Mouse (Mus musculus) stomach, postnatal 0 days (tissue): ENCODE results near the gene Rnf220. TPM values are rescaled to one million over a fixed set of nuclear protein-coding genes. Genes with fewer than 3 reads are reported as not detected.

Experiments
- ATAC-seq: fragments of 200-750 bp; cut with Nextera tagmentation; 2 replicates; pipeline ENCODE4 v1.8.0; 2017; ENCODE audit not compliant: low FRiP score, low TSS enrichment
- DNase-seq: peaks from one replicate; pipeline ENCODE4 v3.0.0-alpha.2; 2016; ENCODE audit warnings: low spot score
- H3K27ac ChIP-seq: fragments of 300-500 bp; sonication (generic); replicated peaks from 2 replicates; pipeline ENCODE4 v1.5.1; 2014; ENCODE audit warnings: mild to moderate bottlenecking, control low read depth
- H3K27me3 ChIP-seq: fragments of 300-500 bp; sonication (generic); 2 replicates; pipeline ENCODE4 v1.6.1; 2014; ENCODE audit warnings: low read length; ENCODE audit not compliant: control insufficient read depth, insufficient read depth
- H3K36me3 ChIP-seq: fragments of 300-500 bp; sonication (generic); 2 replicates; pipeline ENCODE4 v1.6.1; 2014; ENCODE audit warnings: low read length, mixed read lengths; ENCODE audit not compliant: control insufficient read depth, insufficient read depth
- H3K4me1 ChIP-seq: fragments of 300-500 bp; sonication (generic); replicated peaks from 2 replicates; pipeline ENCODE4 v1.6.1; 2014; ENCODE audit warnings: antibody characterized with exemption; ENCODE audit not compliant: control insufficient read depth, insufficient read depth
- H3K4me2 ChIP-seq: fragments of 300-500 bp; sonication (generic); replicated peaks from 2 replicates; pipeline ENCODE4 v1.6.1; 2014; ENCODE audit warnings: low read depth, mild to moderate bottlenecking, control low read depth, moderate library complexity
- H3K4me3 ChIP-seq: fragments of 300-500 bp; sonication (generic); 2 replicates; pipeline ENCODE4 v1.5.1; 2014; ENCODE audit warnings: low read depth, low read length, control low read depth
- H3K9ac ChIP-seq: fragments of 300-500 bp; sonication (generic); 2 replicates; pipeline ENCODE4 v1.6.1; 2014; ENCODE audit warnings: mild to moderate bottlenecking, low read length, control low read depth, mixed read lengths
- H3K9me3 ChIP-seq: fragments of 300-500 bp; sonication (generic); 2 replicates; pipeline ENCODE4 v1.6.1; 2016; ENCODE audit warnings: low read length; ENCODE audit not compliant: control insufficient read depth
- CTCF ChIP-seq: IDR thresholded peaks from 2 replicates; pipeline ENCODE4 v1.5.1; 2016; ENCODE audit warnings: antibody characterized with exemption, low read depth, mild to moderate bottlenecking, moderate library complexity
- EP300 ChIP-seq: optimal IDR thresholded peaks from 2 replicates; pipeline ENCODE3; 2016; ENCODE audit warnings: antibody characterized with exemption
- WGBS: fragments of 180-500 bp; shearing (Covaris S2); extraction: QIAGEN DNeasy Blood & Tissue Kit; methylation state at CpG from one replicate; pipeline ENCODE4 v1.1.7; 2014; 5-methylcytosine and 5-hydroxymethylcytosine counted together
- polyA plus RNA-seq: library from polyadenylated mRNA; unstranded; fragments of >200 nt; fragmentation: Nextera tagmentation; extraction: Ambion mirVana; gene quantifications from 2 replicates; pipeline ENCODE4 v1.2.1, GENCODE M21; 2015

The Rnf220 gene
- polyA plus RNA-seq, 1 experiment from 2014 or later = 33.0 TPM

GRCm38 (mm10) chr4:117277021-117277420, 219.8 kb downstream of the Rnf220 start:
- Histone ChIP-seq H3K9ac (no peak overlapping the region), H3K9me3 (no peaks in the 10 kb centered on the region), H3K4me2 (no peak overlapping the region), H3K4me3 (no peak overlapping the region), H3K27ac (peak overlapping the region; percentile 40; the same call in 1 of the 2 replicates), H3K36me3 (peaks cover 28% of the 10 kb centered on the region), H3K4me1 (no peaks in the 10 kb centered on the region; the same call in 1 of the 2 replicates), H3K27me3 (no peaks in the 10 kb centered on the region)
- DNase-seq = no peak
- TF ChIP-seq EP300 (no peak), CTCF (no peak)
- WGBS = 58% methylated on average over 13 of the region's 13 CpGs
- no peak for ATAC-seq

- Histone ChIP-seq H3K4me1 (no peaks in the 10 kb centered on the region; the same call in 1 of the 2 replicates), H3K9me3 (no peaks in the 10 kb centered on the region), H3K27me3 (no peaks in the 10 kb centered on the region), H3K4me2 (no peak overlapping the region; the same call in 1 of the 2 replicates), H3K9ac (peak overlapping the region; percentile 41), H3K27ac (peak overlapping the region; percentile 18; the same call in 1 of the 2 replicates), H3K36me3 (peaks cover 30% of the 10 kb centered on the region), H3K4me3 (no peak overlapping the region)
- peak; percentile 28 for DNase-seq
- ATAC-seq = peak; percentile 41; the same call in 1 of the 2 replicates
- TF ChIP-seq EP300 = no peak
- no peak for TF ChIP-seq CTCF
- 36% methylated on average over 17 of the region's 17 CpGs for WGBS
These were observed 220.6 kb downstream of the Rnf220 start for GRCm38 (mm10) chr4:117276281-117276711.

GRCm38 (mm10) chr4:117274720-117275119, 222.1 kb downstream of the Rnf220 start:
- Histone ChIP-seq H3K4me3 (no peak overlapping the region), H3K9ac (no peak overlapping the region), H3K36me3 (peaks cover 28% of the 10 kb centered on the region), H3K27ac (no peak overlapping the region), H3K27me3 (no peaks in the 10 kb centered on the region), H3K4me2 (no peak overlapping the region), H3K4me1 (no peaks in the 10 kb centered on the region; the same call in 1 of the 2 replicates), H3K9me3 (no peaks in the 10 kb centered on the region)
- WGBS = 88% methylated on average over 4 of the region's 4 CpGs
- ATAC-seq = no peak
- TF ChIP-seq CTCF = no peak
- no peak for TF ChIP-seq EP300
- DNase-seq = no peak

GRCm38 (mm10) chr4:117272459-117272858, 224.4 kb downstream of the Rnf220 start:
- peaks cover 19% of the 10 kb centered on the region for H3K36me3 ChIP-seq
- no peaks in the 10 kb centered on the region for H3K27me3 ChIP-seq
- no peak overlapping the region for H3K27ac ChIP-seq
- no peak for DNase-seq
- H3K4me3 ChIP-seq = no peak overlapping the region
- no peaks in the 10 kb centered on the region for H3K9me3 ChIP-seq
- WGBS = 37% methylated on average over 12 of the region's 12 CpGs
- H3K4me2 ChIP-seq = no peak overlapping the region
- H3K9ac ChIP-seq = no peak overlapping the region
- no peak for TF ChIP-seq CTCF
- TF ChIP-seq EP300 = no peak
- ATAC-seq = no peak
- H3K4me1 ChIP-seq = no peaks in the 10 kb centered on the region; the same call in 1 of the 2 replicates

- ATAC-seq (no peak), DNase-seq (peak; percentile 80)
- H3K9ac ChIP-seq = no peak overlapping the region
- H3K9me3 ChIP-seq = no peaks in the 10 kb centered on the region
- WGBS = 16% methylated on average over 6 of the region's 6 CpGs
- H3K4me3 ChIP-seq = no peak overlapping the region
- no peaks in the 10 kb centered on the region for H3K27me3 ChIP-seq
- no peak overlapping the region for H3K4me2 ChIP-seq
- no peaks in the 10 kb centered on the region for H3K4me1 ChIP-seq
- TF ChIP-seq EP300 (no peak), CTCF (peak; percentile 98)
- H3K36me3 ChIP-seq = peaks cover 15% of the 10 kb centered on the region
- H3K27ac ChIP-seq = no peak overlapping the region
These were observed 226.6 kb downstream of the Rnf220 start for GRCm38 (mm10) chr4:117270278-117270677.

GRCm38 (mm10) chr4:117267831-117268437, 228.9 kb downstream of the Rnf220 start:
- Histone ChIP-seq H3K4me1 (no peaks in the 10 kb centered on the region), H3K36me3 (peaks cover 6% of the 10 kb centered on the region), H3K4me3 (no peak overlapping the region), H3K4me2 (no peak overlapping the region), H3K27ac (no peak overlapping the region), H3K9me3 (no peaks in the 10 kb centered on the region), H3K9ac (no peak overlapping the region), H3K27me3 (no peaks in the 10 kb centered on the region)
- 88% methylated on average over 25 of the region's 25 CpGs for WGBS
- TF ChIP-seq EP300 = no peak
- 0 out of 2 replicates have a peak, but pooled peaks have one; percentile 11 for TF ChIP-seq CTCF
- DNase-seq (peak; percentile 37), ATAC-seq (peak; percentile 75)
